Mouse (Mus musculus) liver, adult 2 months (tissue): ENCODE results near the gene Adgre5.

ENCODE experiments used
- CTCF ChIP-seq: fragments of 200-500 bp; IDR thresholded peaks from 2 replicates; pipeline ENCODE4 v1.5.1; 2011; ENCODE audit warnings: low read depth, low read length, control low read depth
- POLR2A ChIP-seq: fragments of 200-500 bp; IDR thresholded peaks from 2 replicates; pipeline ENCODE4 v1.6.1; 2011; ENCODE audit warnings: low read length, control low read depth; ENCODE audit not compliant: insufficient read depth; ENCODE audit errors: extremely low read depth

DNA sequence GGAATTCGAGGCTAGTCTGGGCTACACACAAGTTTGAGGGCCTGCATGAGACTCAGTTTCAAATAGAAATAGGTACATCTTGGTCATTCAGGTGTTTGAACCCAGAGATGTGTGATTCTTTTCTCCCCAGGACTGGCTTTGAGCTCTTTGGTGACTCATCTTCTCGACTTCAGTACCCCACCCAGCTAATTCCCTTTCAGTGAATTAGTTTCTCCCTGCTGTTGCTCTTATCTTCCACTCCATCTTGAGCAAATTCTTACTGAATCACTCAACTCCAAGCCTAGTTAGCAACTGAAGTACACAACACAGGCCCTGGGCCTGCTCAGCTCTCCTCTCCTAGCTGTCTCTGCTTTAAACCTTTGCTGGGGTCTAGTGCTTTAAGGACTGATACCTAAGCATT lies 24.6 kb downstream of the Adgre5 start:
- TF ChIP-seq POLR2A, result no peak
- no peak for TF ChIP-seq CTCF
